Mouse (Mus musculus): ENCODE data around the gene Ticrr. TPM values are rescaled to one million over a fixed set of nuclear protein-coding genes. Genes with fewer than 3 reads are reported as not detected.

Gene Ticrr
- polyA plus RNA-seq, 1 experiment from 2014 or later = 15.5 TPM

DNA sequence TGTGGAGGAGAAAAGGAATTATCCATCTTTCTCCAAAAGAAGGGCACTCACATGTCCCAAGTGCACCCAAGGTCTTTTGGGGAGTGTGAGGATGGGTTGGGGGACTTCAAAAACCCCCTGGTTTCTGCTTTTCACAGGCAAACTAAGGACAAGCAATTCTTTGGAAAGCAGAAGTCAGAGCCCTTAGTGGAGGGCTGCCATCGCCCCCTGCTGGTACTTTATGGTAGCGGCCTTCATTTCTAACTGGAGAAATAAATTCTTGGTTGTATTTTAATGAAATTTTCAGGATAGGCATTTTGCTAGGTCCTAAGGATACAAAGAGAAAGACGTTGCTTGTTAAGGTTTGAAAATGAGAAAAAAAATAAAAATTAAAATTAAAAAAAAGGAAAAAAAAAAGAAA is 11.0 kb upstream of the Ticrr start:
- H3K9me3 ChIP-seq = no peaks in the 10 kb centered on the region
- peaks cover 4% of the 10 kb centered on the region for H3K27me3 ChIP-seq (ENCODE audit: insufficient read depth, poor library complexity, severe bottlenecking)
- no peak overlapping the region for H3K4me3 ChIP-seq
- WGBS = 8% methylated on average over 3 of the region's 3 CpGs
- no peaks in the 10 kb centered on the region for H3K4me1 ChIP-seq
- no peak overlapping the region for H3K27ac ChIP-seq
- DNase-seq (ENCODE audit: low spot score) = no peak
- no peaks in the 10 kb centered on the region for H3K36me3 ChIP-seq

DNA sequence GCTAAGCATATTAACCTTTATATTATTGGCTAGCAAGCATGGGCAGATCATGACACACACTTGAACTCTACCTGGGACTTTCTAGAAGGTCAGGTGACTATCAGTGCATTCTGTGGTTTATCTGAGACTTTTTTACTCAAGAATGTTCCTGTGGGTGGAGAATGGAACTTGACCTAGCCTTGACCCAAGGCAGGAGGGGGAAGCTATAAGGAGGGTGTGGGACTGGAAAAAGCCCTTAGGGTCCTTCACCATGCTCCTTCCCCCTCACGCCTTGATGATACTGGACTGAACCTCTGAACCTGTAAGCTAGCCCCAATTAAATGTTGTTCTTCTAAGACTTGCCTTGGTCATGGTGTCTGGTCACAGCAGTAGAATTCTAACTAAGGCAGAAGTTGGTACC is 5.8 kb upstream of the Ticrr start:
- no peak overlapping the region for H3K27ac ChIP-seq
- no peak overlapping the region for H3K4me3 ChIP-seq
- no peak for DNase-seq (ENCODE audit: low spot score)
- H3K9me3 ChIP-seq = no peaks in the 10 kb centered on the region
- no peaks in the 10 kb centered on the region for H3K36me3 ChIP-seq
- no peaks in the 10 kb centered on the region for H3K27me3 ChIP-seq (ENCODE audit: insufficient read depth, poor library complexity, severe bottlenecking)
- H3K4me1 ChIP-seq = no peaks in the 10 kb centered on the region
- 76% methylated on average over 1 of the region's 1 CpGs for WGBS

DNA sequence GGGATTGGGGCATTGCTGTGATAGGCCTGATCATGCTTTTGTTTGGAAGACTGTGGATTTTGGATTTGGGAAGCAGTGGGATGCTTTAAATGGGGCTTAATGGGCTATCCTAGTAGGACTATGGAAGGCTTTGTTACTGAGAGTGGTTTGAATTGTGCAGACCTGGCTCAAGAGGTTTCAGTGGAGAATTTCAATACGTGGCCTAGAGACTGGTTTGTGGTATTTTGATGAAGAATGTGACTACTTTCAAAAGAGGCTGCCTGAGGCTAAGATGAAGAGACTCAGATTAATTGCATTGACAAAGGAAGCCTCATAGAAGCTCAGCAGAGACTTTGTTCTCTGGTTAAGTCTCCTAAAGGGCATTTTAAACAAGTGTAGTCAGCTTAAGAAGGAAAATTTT is 5.4 kb upstream of the Ticrr start:
- H3K4me1 ChIP-seq = no peaks in the 10 kb centered on the region
- H3K9me3 ChIP-seq = no peaks in the 10 kb centered on the region
- no peak for DNase-seq (ENCODE audit: low spot score)
- WGBS = 44% methylated on average over 1 of the region's 1 CpGs
- H3K36me3 ChIP-seq = no peaks in the 10 kb centered on the region
- H3K4me3 ChIP-seq = no peak overlapping the region
- H3K27me3 ChIP-seq (ENCODE audit: insufficient read depth, poor library complexity, severe bottlenecking) = no peaks in the 10 kb centered on the region
- H3K27ac ChIP-seq = no peak overlapping the region

DNA sequence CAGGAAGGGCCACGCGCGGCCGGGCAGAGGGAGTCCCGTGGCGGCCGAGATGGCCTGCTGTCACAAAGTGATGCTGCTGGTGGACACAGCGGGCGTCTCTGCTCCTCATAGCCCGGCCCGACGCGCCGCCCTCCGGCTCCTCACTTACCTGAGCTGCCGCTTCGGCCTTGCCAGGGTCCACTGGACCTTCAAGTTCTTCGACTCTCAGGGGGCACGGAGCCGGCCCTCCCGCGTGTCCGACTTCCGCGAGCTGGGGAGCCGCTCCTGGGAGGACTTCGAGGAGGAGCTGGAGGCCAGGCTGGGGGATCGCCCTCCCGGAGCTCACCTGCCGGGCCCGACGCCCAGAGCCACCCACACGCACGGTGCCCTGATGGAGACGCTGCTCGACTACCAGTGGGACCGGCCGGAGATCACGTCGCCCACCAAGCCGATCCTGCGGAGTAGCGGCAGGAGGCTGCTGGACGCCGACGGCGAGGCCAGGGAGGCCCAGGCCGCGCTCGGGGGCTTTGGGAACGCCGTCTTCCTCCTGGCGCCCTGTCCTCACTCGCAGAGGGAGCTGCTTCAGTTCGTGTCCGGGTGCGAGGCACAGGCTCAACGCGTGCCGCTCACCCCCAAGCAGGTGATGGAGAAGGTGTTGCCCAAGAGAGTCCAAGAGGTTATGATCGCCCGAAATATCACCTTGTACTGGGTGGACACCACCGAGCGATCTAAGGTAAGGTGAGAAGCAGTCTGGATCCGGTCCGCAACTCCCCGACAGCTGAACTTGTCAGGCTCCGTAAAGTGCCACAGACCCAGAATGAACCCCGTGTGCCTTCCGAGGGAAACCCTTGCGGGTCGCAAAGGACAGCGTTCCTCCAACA is 525 bp downstream of the Ticrr start:
- H3K36me3 ChIP-seq = peaks cover 1% of the 10 kb centered on the region
- H3K4me1 ChIP-seq = peaks cover 17% of the 10 kb centered on the region
- H3K9me3 ChIP-seq = no peaks in the 10 kb centered on the region
- peak overlapping the region; percentile 91 for H3K27ac ChIP-seq
- H3K27me3 ChIP-seq (ENCODE audit: insufficient read depth, poor library complexity, severe bottlenecking) = no peaks in the 10 kb centered on the region
- under 1% methylated on average over 73 of the region's 73 CpGs for WGBS
- no peak for DNase-seq (ENCODE audit: low spot score)
- H3K4me3 ChIP-seq = peak overlapping the region; percentile 92

DNA sequence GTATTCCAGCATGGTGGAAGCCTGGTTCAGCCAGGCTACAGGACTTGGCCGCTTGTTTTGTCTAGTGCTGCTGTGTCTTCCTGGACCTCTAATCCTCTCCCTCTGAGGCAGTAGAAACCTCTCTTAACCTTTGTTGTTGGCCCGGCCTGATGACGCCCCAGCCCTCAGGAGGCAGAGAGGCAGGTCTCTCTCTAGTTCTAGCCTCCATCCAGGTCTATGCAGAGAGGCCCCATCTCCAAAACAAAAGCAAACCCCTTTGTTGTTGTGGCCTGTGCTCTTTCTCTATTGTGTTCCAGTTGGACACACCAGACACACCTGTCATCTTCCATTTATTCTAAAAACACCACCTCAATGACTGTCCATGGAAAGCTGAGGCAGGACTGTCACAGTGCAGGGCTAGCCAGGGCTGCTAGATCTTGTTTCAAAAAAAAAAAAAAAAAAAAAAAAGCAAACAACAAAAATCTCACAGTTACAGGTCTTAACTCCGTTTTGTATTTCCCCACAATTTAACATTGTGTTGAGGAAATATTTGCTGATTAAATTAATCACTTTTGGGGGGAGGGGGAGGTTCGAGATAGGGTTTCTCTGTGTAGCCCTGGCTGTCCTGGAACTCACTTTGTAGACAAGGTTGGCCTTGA is 1.4 kb downstream of the Ticrr start:
- H3K36me3 ChIP-seq = peaks cover 8% of the 10 kb centered on the region
- no peak for DNase-seq (ENCODE audit: low spot score)
- peak overlapping the region; percentile 91; the same call in 1 of the 2 replicates for H3K27ac ChIP-seq
- H3K4me1 ChIP-seq = peaks cover 17% of the 10 kb centered on the region
- H3K4me3 ChIP-seq = peak overlapping the region; percentile 92
- H3K27me3 ChIP-seq (ENCODE audit: insufficient read depth, poor library complexity, severe bottlenecking) = no peaks in the 10 kb centered on the region
- 15% methylated on average over 5 of the region's 5 CpGs for WGBS
- no peaks in the 10 kb centered on the region for H3K9me3 ChIP-seq

DNA sequence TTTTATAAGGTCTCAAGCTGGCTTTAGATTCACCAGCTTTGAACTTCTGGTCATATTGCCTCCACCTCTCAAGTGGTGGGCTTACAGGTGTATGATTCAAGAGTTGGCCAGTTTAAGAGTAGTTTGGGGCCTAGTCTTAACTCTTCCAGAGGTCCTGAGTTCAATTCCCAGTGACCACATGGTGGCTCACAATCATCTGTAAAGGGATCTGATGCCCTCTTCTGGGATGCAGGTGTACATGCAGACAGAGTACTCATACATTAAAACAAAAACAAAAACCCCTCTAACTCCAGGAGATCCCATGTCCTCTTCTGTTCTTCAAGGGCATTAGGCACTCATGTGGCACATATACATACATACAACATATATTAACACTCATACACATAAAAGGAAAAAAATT is 6.7 kb downstream of the Ticrr start:
- no peaks in the 10 kb centered on the region for H3K27me3 ChIP-seq (ENCODE audit: insufficient read depth, poor library complexity, severe bottlenecking)
- DNase-seq (ENCODE audit: low spot score) = no peak
- no peak overlapping the region for H3K4me3 ChIP-seq
- peaks cover 9% of the 10 kb centered on the region; the same call in 1 of the 2 replicates for H3K4me1 ChIP-seq
- H3K36me3 ChIP-seq = peaks cover 59% of the 10 kb centered on the region
- no peak overlapping the region for H3K27ac ChIP-seq
- H3K9me3 ChIP-seq = no peaks in the 10 kb centered on the region

DNA sequence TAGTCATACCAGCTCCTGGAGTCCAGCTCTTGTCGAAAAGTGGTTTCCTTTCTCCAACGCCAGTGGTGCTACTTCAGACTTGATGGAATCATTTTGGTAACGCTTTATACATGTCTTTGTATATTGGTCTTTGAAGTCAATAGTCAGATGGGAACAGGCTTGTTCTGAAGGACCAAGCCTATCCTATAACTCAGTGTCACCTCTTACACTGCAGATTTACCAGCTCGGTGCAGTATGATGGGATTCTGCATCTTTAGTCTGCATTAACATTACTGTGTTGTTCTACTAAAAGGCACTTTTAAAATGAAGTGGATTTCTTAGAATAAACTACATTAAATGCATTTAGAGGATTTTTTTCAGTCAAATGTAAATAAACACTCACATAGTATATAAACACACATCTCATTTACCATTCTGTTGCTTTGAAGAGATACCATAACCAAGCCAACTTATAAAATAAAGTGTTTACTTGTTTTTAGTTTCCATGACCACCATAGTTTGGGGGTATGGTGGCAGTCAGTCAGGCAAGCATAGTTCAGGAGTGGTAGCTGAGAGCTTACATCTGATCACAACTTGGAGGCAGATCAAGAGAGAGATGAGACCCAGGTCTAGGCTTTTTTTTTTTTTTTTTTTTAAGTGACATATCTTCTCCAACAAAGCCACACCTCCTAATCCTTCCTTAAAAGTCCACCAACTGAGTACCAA is 11.1 kb downstream of the Ticrr start:
- Histone ChIP-seq H3K4me3 (no peak overlapping the region), H3K36me3 (peaks cover 87% of the 10 kb centered on the region), H3K9me3 (no peaks in the 10 kb centered on the region), H3K4me1 (no peaks in the 10 kb centered on the region), H3K27me3 (ENCODE audit: insufficient read depth, poor library complexity, severe bottlenecking) (no peaks in the 10 kb centered on the region), H3K27ac (no peak overlapping the region)
- 96% methylated on average over 4 of the region's 4 CpGs for WGBS
- no peak for DNase-seq (ENCODE audit: low spot score)

DNA sequence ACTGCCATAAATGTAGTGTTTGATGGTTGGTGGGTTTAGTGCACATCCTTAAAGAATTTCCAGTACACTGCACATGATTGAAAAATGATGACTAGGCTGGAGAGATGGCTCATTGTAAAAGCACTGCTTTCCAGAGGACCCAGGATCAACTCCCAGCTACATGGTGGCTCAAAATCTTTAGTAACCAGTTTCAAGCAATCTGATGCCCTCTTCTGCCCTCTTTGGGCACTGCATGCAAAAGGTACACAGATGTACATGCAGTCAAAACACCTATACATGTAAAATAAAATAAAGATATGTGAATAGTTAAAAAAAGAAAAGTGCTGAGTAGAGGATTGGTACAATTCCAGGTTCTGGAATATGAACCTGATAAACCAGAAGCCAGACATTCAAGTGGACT is 19.2 kb downstream of the Ticrr start:
- H3K27me3 ChIP-seq (ENCODE audit: insufficient read depth, poor library complexity, severe bottlenecking) = no peaks in the 10 kb centered on the region
- no peak overlapping the region for H3K27ac ChIP-seq
- H3K36me3 ChIP-seq = peaks cover 92% of the 10 kb centered on the region
- H3K4me3 ChIP-seq = no peak overlapping the region
- H3K4me1 ChIP-seq = no peaks in the 10 kb centered on the region
- no peak for DNase-seq (ENCODE audit: low spot score)
- no peaks in the 10 kb centered on the region for H3K9me3 ChIP-seq

DNA sequence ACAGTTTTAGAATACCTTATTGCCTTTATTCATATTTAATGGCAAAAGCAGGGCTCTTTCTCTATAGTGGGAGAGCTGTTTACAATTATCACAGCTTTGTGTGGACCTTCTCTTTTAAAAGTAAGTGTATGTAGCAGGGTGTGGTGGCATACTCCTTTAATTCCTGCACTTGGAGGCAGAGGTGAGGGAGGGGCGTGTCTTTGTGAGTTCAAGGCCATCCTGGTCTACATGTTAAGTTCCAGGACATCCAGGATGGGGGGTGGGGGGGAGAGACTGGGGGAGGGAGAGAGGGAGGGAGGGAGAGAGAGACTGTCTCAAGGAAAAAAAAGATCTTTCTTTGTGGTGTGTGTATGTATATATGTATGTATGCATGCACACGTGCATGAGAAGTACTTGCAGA is 20.2 kb downstream of the Ticrr start:
- Histone ChIP-seq H3K27me3 (ENCODE audit: insufficient read depth, poor library complexity, severe bottlenecking) (no peaks in the 10 kb centered on the region), H3K4me1 (no peaks in the 10 kb centered on the region), H3K4me3 (no peak overlapping the region), H3K27ac (no peak overlapping the region), H3K9me3 (no peaks in the 10 kb centered on the region), H3K36me3 (peaks cover 96% of the 10 kb centered on the region)
- 89% methylated on average over 2 of the region's 2 CpGs for WGBS
- no peak for DNase-seq (ENCODE audit: low spot score)

DNA sequence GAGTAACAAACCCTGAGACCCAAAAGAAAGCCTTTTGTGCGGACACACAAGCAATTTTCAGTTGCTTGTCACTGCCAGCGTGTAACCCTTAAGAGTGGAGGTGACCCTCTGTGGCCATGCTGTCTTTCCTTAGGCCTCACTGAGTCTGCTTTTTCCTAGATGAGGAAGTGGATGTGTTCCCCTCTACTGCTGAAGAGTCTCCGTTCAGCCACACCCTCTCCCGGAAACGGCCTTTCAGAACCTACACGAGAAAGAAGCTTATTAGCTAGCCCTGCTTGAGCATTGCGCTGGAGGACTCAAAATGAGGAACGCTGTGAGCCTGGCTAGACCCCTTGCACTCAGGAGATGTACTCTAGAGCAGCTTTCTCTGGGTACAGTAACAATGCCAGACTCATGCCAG is 36.5 kb downstream of the Ticrr start:
- no peaks in the 10 kb centered on the region for H3K9me3 ChIP-seq
- peaks cover 98% of the 10 kb centered on the region for H3K36me3 ChIP-seq
- H3K27ac ChIP-seq = no peak overlapping the region
- no peaks in the 10 kb centered on the region for H3K27me3 ChIP-seq (ENCODE audit: insufficient read depth, poor library complexity, severe bottlenecking)
- no peak for DNase-seq (ENCODE audit: low spot score)
- no peaks in the 10 kb centered on the region for H3K4me1 ChIP-seq
- 90% methylated on average over 8 of the region's 8 CpGs for WGBS
- no peak overlapping the region for H3K4me3 ChIP-seq

DNA sequence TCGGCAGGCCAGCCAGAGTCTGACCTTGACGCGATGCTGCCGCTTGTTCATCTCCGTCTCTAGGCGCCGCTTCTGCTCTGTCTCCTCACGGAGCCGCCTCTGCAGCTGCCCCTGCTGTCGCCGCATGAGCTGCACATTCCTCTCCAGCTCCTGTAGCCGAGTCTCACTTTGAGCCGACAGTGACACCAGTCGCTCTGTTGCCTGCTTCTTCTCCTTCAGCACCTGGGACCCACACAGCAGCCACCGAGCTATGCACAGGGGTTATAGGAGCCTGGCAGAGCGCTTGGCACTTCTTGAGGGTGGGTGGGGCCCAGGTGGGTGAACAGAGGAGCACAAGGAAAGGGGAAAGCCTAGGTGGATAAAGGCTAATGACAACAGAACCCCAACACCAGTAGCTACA is 42.8 kb downstream of the Ticrr start:
- H3K27ac ChIP-seq = 0 out of 2 replicates have a peak overlapping the region, but pooled peaks have one; percentile 16
- H3K36me3 ChIP-seq = peaks cover 81% of the 10 kb centered on the region
- H3K4me1 ChIP-seq = peaks cover 9% of the 10 kb centered on the region; the same call in 1 of the 2 replicates
- 0 out of 2 replicates have a peak, but pooled peaks cover 3% of the 10 kb centered on the region for H3K27me3 ChIP-seq (ENCODE audit: insufficient read depth, poor library complexity, severe bottlenecking)
- peak; percentile 83 for DNase-seq (ENCODE audit: low spot score)
- H3K4me3 ChIP-seq = no peak overlapping the region
- H3K9me3 ChIP-seq = no peaks in the 10 kb centered on the region
- 54% methylated on average over 16 of the region's 16 CpGs for WGBS

DNA sequence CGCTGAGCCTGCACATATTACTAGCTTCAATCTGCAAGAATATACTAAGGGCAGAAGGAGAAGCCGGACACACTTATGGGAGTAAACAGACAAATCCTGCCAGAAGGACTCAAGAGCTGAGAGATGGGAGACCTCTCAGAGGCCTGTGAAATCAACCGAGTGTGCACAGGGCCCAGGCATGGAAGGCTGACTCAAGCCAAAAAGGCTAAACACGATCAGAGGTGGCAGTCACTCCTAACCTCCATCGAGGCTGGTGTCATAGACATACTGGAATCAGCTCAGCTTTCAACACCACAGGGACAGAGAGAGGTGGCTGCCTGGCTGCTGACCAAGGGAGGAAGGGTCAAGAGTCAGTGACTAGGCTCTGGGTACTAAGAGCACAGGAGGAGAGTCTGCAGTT is 45.2 kb downstream of the Ticrr start:
- peak; percentile 71 for DNase-seq (ENCODE audit: low spot score)
- no peaks in the 10 kb centered on the region for H3K9me3 ChIP-seq
- H3K27me3 ChIP-seq (ENCODE audit: insufficient read depth, poor library complexity, severe bottlenecking) = peaks cover 24% of the 10 kb centered on the region
- peaks cover 14% of the 10 kb centered on the region for H3K4me1 ChIP-seq
- H3K4me3 ChIP-seq = no peak overlapping the region
- H3K36me3 ChIP-seq = peaks cover 71% of the 10 kb centered on the region
- 74% methylated on average over 5 of the region's 5 CpGs for WGBS
- no peak overlapping the region for H3K27ac ChIP-seq

DNA sequence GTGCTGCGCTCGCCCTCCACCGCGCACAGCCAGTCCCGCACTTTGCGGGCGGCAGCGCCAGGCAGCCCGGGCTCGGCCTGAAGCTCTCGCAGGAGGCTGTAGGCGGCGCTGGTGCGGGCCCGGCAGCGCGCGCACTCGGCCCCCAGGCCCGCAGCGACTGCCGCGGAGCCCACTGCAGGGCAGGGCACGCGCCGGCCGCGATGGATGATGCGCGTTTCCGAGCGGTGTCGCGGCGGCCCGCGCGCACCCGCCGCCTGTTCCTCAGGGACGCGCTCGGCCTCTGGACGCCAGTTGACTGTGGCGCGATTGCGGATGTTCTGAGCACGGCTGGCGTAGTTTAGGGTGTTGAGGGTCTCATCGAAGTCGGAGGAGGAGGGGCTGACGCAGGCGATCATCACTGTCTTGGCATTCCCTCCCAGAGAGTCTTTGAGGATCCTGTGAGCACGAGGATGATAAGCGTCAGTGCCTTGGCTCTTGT is 50.2 kb downstream of the Ticrr start:
- peak overlapping the region; percentile 67 for H3K27ac ChIP-seq
- WGBS = 2% methylated on average over 55 of the region's 55 CpGs
- H3K4me1 ChIP-seq = peaks cover 24% of the 10 kb centered on the region
- DNase-seq (ENCODE audit: low spot score) = no peak
- H3K36me3 ChIP-seq = peaks cover 34% of the 10 kb centered on the region
- peak overlapping the region; percentile 65 for H3K4me3 ChIP-seq
- H3K9me3 ChIP-seq = no peaks in the 10 kb centered on the region
- H3K27me3 ChIP-seq (ENCODE audit: insufficient read depth, poor library complexity, severe bottlenecking) = peaks cover 40% of the 10 kb centered on the region
